Mouse (Mus musculus): ENCODE results near the gene Olfr721-ps1.

Gene Olfr721-ps1

GRCm38 (mm10) chr14:14400998-14401397 lies at the start of gene Olfr721-ps1:
Gene Olfr721-ps1 (plus strand): TSS chr14:14401298.
- DNase-seq (ENCODE audit: low spot score): no peak

- DNase-seq (ENCODE audit: low spot score): no peak
Measured at GRCm38 (mm10) chr14:14351721-14352590, 49.1 kb upstream of the Olfr721-ps1 start.

GRCm38 (mm10) chr14:14352606-14353005 lies 48.5 kb upstream of the Olfr721-ps1 start:
- DNase-seq (ENCODE audit: low spot score): no peak

GRCm38 (mm10) chr14:14353081-14353732 lies 47.9 kb upstream of the Olfr721-ps1 start:
- no peak for DNase-seq (ENCODE audit: low spot score)

GRCm38 (mm10) chr14:14353740-14354510 lies 47.2 kb upstream of the Olfr721-ps1 start:
- no peak for DNase-seq (ENCODE audit: low spot score)

GRCm38 (mm10) chr14:14354511-14355359 lies 46.4 kb upstream of the Olfr721-ps1 start:
- no peak for DNase-seq (ENCODE audit: low spot score)

- DNase-seq (ENCODE audit: low spot score): no peak
Measured at GRCm38 (mm10) chr14:14355360-14355646, 45.8 kb upstream of the Olfr721-ps1 start.

GRCm38 (mm10) chr14:14395535-14395934 lies 5.6 kb upstream of the Olfr721-ps1 start:
- no peak for DNase-seq (ENCODE audit: low spot score)

- DNase-seq (ENCODE audit: low spot score): no peak
Measured at GRCm38 (mm10) chr14:14436078-14436658, 35.1 kb downstream of the Olfr721-ps1 start.
